Mouse (Mus musculus) C2C12 (cell line): ENCODE results near the gene Crispld2. TPM values are rescaled to one million over a fixed set of nuclear protein-coding genes. Genes with fewer than 3 reads are reported as not detected.

ENCODE experiments used
- H3K27me3 ChIP-seq: one replicate; pipeline ENCODE4 v1.6.1; 2011; ENCODE audit not compliant: control insufficient read depth, insufficient read depth, insufficient read length
- H3K36me3 ChIP-seq: one replicate; pipeline ENCODE4 v1.6.1; 2011; ENCODE audit not compliant: control insufficient read depth, insufficient read depth
- H3K4me3 ChIP-seq: one replicate; pipeline ENCODE4 v1.5.1; 2011; ENCODE audit warnings: mild to moderate bottlenecking, control low read depth; ENCODE audit not compliant: poor library complexity, insufficient read depth, severe bottlenecking
- H3K79me2 ChIP-seq: one replicate; pipeline ENCODE4 v1.6.1; 2011; ENCODE audit not compliant: control insufficient read depth, insufficient read depth
- H3K79me3 ChIP-seq: one replicate; pipeline ENCODE4 v1.6.1; 2011; ENCODE audit warnings: low read depth, control low read depth
- H3ac ChIP-seq: one replicate; pipeline ENCODE3; 2011; ENCODE audit warnings: low read depth; ENCODE audit not compliant: control insufficient read depth, insufficient read length
- CEBPB ChIP-seq: IDR thresholded peaks from one replicate; pipeline ENCODE4 v1.6.1; 2011; ENCODE audit warnings: low read depth, mild to moderate bottlenecking, control low read depth, moderate library complexity
- CTCF ChIP-seq: IDR thresholded peaks from one replicate; pipeline ENCODE4 v1.5.1; 2011; ENCODE audit not compliant: control insufficient read depth, insufficient read depth, insufficient read length
- FOSL1 ChIP-seq: IDR thresholded peaks from one replicate; pipeline ENCODE4 v1.8.0; 2011; ENCODE audit warnings: mild to moderate bottlenecking, low read length; ENCODE audit not compliant: poor library complexity, insufficient read depth, severe bottlenecking
- MAX ChIP-seq: IDR thresholded peaks from one replicate; pipeline ENCODE4 v1.6.1; 2011; ENCODE audit warnings: mild to moderate bottlenecking, control low read depth
- MYOD1 ChIP-seq: IDR thresholded peaks from one replicate; pipeline ENCODE4 v1.6.1; 2011; ENCODE audit warnings: low read depth; ENCODE audit not compliant: control insufficient read depth, insufficient read length
- MYOG ChIP-seq: IDR thresholded peaks from one replicate; pipeline ENCODE4 v1.6.1; 2011; ENCODE audit not compliant: control insufficient read depth, insufficient read length; ENCODE audit errors: extremely low read depth
- USF1 ChIP-seq: IDR thresholded peaks from one replicate; pipeline ENCODE4 v1.6.1; 2011; ENCODE audit warnings: low read depth, mild to moderate bottlenecking, control low read depth, moderate library complexity
- long read RNA-seq, 2 experiments: library from polyadenylated mRNA; unstranded; transcript quantifications; one replicate each; pipeline ENCODE4 v2.0.0; 2019 to 2020
- polyA plus RNA-seq: library from polyadenylated mRNA; unstranded; fragments of >200 nt; fragmentation: generic; extraction: Trizol; gene quantifications from one replicate; pipeline ENCODE4 v1.2.1, GENCODE M21; 2012; ENCODE audit warnings: missing spikeins

The Crispld2 gene
- polyA plus RNA-seq: 0.13 TPM
- long read RNA-seq, experiment 1: 0 reads
- long read RNA-seq, experiment 2: 0 reads

- no peak within 1 kb of the TSS for H3K4me3 ChIP-seq
- H3K27me3 ChIP-seq: peaks cover 46% of the 10 kb centered on the region
- H3K79me2 ChIP-seq: no peaks in the 10 kb centered on the region
- H3K36me3 ChIP-seq: no peaks in the 10 kb centered on the region
- H3ac ChIP-seq: no peak within 1 kb of the TSS
- no peaks in the 10 kb centered on the region for H3K79me3 ChIP-seq
- TF ChIP-seq MYOD1 (no peak), CTCF (no peak), MYOG (no peak), CEBPB (no peak), MAX (no peak), USF1 (no peak), FOSL1 (no peak)
Measured at GRCm38 (mm10) chr8:119992249-119992648, at the start of gene Crispld2. Gene Crispld2 (plus strand): TSS chr8:119992438.

- no peaks in the 10 kb centered on the region for H3K27me3 ChIP-seq
- TF ChIP-seq USF1 (no peak), MYOD1 (no peak), CTCF (no peak), MAX (no peak), CEBPB (no peak), FOSL1 (no peak), MYOG (no peak)
- no peak overlapping the region for H3K4me3 ChIP-seq
- H3ac ChIP-seq: no peak overlapping the region
- H3K36me3 ChIP-seq: peaks cover 66% of the 10 kb centered on the region
- H3K79me2 ChIP-seq: peaks cover 65% of the 10 kb centered on the region
- H3K79me3 ChIP-seq: peaks cover 29% of the 10 kb centered on the region
Measured at GRCm38 (mm10) chr8:119943616-119944015, 48.6 kb upstream of the Crispld2 start.

- no peak overlapping the region for H3ac ChIP-seq
- TF ChIP-seq CTCF (peak; percentile 73), CEBPB (no peak)
Measured at GRCm38 (mm10) chr8:119944096-119944811, 48.0 kb upstream of the Crispld2 start.

GRCm38 (mm10) chr8:119946326-119946865, 45.8 kb upstream of the Crispld2 start:
- no peaks in the 10 kb centered on the region for H3K27me3 ChIP-seq
- H3ac ChIP-seq: no peak overlapping the region
- H3K4me3 ChIP-seq: no peak overlapping the region
- H3K79me3 ChIP-seq: peaks cover 25% of the 10 kb centered on the region
- peaks cover 43% of the 10 kb centered on the region for H3K79me2 ChIP-seq
- no peak for TF ChIP-seq USF1
- peaks cover 79% of the 10 kb centered on the region for H3K36me3 ChIP-seq

More at GRCm38 (mm10) chr8:119944096-119944811, 48.0 kb upstream of the Crispld2 start:
- Histone ChIP-seq H3K36me3 (peaks cover 72% of the 10 kb centered on the region), H3K27me3 (no peaks in the 10 kb centered on the region), H3K79me3 (peaks cover 26% of the 10 kb centered on the region), H3K79me2 (peaks cover 59% of the 10 kb centered on the region), H3K4me3 (no peak overlapping the region)

- H3K36me3 ChIP-seq: peaks cover 79% of the 10 kb centered on the region
- H3ac ChIP-seq: no peak overlapping the region
- peaks cover 43% of the 10 kb centered on the region for H3K79me2 ChIP-seq
- H3K4me3 ChIP-seq: no peak overlapping the region
- no peaks in the 10 kb centered on the region for H3K27me3 ChIP-seq
- TF ChIP-seq MYOG: no peak
- TF ChIP-seq CTCF: no peak
- no peak for TF ChIP-seq MAX
- TF ChIP-seq FOSL1: no peak
- TF ChIP-seq USF1: no peak
- TF ChIP-seq MYOD1: no peak
- TF ChIP-seq CEBPB: no peak
- peaks cover 25% of the 10 kb centered on the region for H3K79me3 ChIP-seq
Measured at GRCm38 (mm10) chr8:119947653-119948052, 44.6 kb upstream of the Crispld2 start.

GRCm38 (mm10) chr8:119948340-119948739, 43.9 kb upstream of the Crispld2 start:
- TF ChIP-seq CEBPB: no peak
- Histone ChIP-seq H3K79me3 (peaks cover 25% of the 10 kb centered on the region), H3ac (no peak overlapping the region), H3K4me3 (no peak overlapping the region), H3K36me3 (peaks cover 81% of the 10 kb centered on the region), H3K79me2 (peaks cover 43% of the 10 kb centered on the region), H3K27me3 (no peaks in the 10 kb centered on the region)
